Mouse (Mus musculus) CD4-positive, CD25-positive, alpha-beta regulatory T cell, adult 9 weeks (primary cell): Measurements from ENCODE around the gene Olfr898. TPM values are rescaled to one million over a fixed set of nuclear protein-coding genes. Genes with fewer than 3 reads are reported as not detected.

Source experiments
- polyA plus RNA-seq: library from polyadenylated mRNA; unstranded; fragments of 100-300 nt; shearing (Covaris generic); gene quantifications from one replicate; pipeline ENCODE4 v1.2.1, GENCODE M21; 2017

Olfr898 gene
- not detected for polyA plus RNA-seq

DNA sequence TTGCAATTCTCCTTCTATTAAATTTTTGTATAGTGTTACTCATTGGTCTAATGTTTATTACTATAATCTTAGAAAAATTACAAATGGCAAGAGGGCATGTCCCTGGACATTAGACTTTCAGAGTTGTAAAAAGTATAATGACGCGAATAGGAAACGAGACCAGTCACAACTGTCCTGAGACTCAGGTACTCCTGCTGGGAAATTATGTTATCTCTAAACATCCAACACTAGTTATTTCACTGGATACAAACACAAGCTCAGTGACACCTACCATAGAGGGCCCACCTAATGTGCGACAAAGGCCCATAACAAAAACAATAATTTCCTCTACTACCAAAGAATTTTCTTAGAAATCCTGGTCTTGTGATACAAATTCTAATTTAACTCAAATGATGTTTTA, at the start of gene Olfr898:
Gene Olfr898 (plus strand): TSS at position 301 of the 400 bp plus-strand sequence.

GRCm38 (mm10) chr9:38328760-38329159, 19.5 kb upstream of the Olfr898 start, which contains the start of gene Olfr25:
Gene Olfr25 (plus strand): TSS chr9:38329060.

GRCm38 (mm10) chr9:38366596-38366995, 18.4 kb downstream of the Olfr898 start, which contains the start of gene Olfr250:
Gene Olfr250 (plus strand): TSS chr9:38366896.

DNA sequence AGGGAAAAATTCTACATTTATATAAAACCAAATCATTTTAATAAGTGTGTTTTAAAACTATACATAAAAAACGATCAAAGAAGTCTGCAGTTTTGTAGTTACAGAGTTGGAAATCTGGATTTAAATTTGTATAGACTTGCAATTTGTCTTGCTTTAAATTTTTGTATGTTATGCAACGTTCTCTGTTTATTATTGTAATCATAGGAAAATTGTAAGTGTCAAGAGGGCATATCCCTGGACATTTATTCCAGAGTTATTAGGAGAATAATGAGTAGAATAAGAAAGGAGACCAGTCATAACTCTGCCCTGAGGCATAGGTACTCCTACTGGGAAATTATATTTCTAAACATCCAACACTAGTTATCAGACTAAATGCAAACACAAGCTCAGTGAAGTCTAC, 28.6 kb downstream of the Olfr898 start, which contains the start of gene Olfr251:
Gene Olfr251 (plus strand): TSS at position 301 of the 400 bp plus-strand sequence.

GRCm38 (mm10) chr9:38401398-38401797, 53.2 kb downstream of the Olfr898 start, which contains the start of gene Olfr147:
Gene Olfr147 (plus strand): TSS chr9:38401698.

Other genes starting within 250 kb of the Olfr898 start
- not detected for gene Olfr888, start 240.3 kb upstream of the Olfr898 start, polyA plus RNA-seq
- gene Olfr889, start 233.2 kb upstream of the Olfr898 start, polyA plus RNA-seq: not detected
- gene Olfr890, start 205.9 kb upstream of the Olfr898 start, polyA plus RNA-seq: 0.10 TPM
- gene Olfr891, start 167.6 kb upstream of the Olfr898 start, polyA plus RNA-seq: not detected
- gene Olfr893, start 140.0 kb upstream of the Olfr898 start, polyA plus RNA-seq: not detected
- not detected for gene Olfr894, start 130.4 kb upstream of the Olfr898 start, polyA plus RNA-seq
- gene Olfr143, start 95.6 kb upstream of the Olfr898 start, polyA plus RNA-seq: not detected
- not detected for gene Olfr895, start 80.6 kb upstream of the Olfr898 start, polyA plus RNA-seq
- gene Olfr896-ps1, start 57.3 kb upstream of the Olfr898 start, polyA plus RNA-seq: not detected
- gene Olfr25, start 19.4 kb upstream of the Olfr898 start, polyA plus RNA-seq: not detected
- gene Olfr250, start 18.5 kb downstream of the Olfr898 start, polyA plus RNA-seq: not detected
- gene Olfr251, start 28.7 kb downstream of the Olfr898 start, polyA plus RNA-seq: not detected
- not detected for gene Olfr147, start 53.3 kb downstream of the Olfr898 start, polyA plus RNA-seq
- 0.20 TPM for gene Olfr901, start 81.0 kb downstream of the Olfr898 start, polyA plus RNA-seq
- gene Olfr902, start 99.2 kb downstream of the Olfr898 start, polyA plus RNA-seq: not detected
- gene Olfr904, start 114.7 kb downstream of the Olfr898 start, polyA plus RNA-seq: not detected
- gene Olfr905, start 122.7 kb downstream of the Olfr898 start, polyA plus RNA-seq: not detected
- gene Olfr906, start 138.7 kb downstream of the Olfr898 start, polyA plus RNA-seq: not detected
- gene Olfr907, start 147.4 kb downstream of the Olfr898 start, polyA plus RNA-seq: not detected
- gene Olfr911-ps1, start 173.2 kb downstream of the Olfr898 start, polyA plus RNA-seq: not detected
- not detected for gene Olfr910, start 189.4 kb downstream of the Olfr898 start, polyA plus RNA-seq
- gene Olfr912, start 231.8 kb downstream of the Olfr898 start, polyA plus RNA-seq: 0.06 TPM
- gene Olfr913, start 244.3 kb downstream of the Olfr898 start, polyA plus RNA-seq: not detected